Mouse (Mus musculus) retina, embryonic 14.5 days (tissue): ENCODE data around the gene 4833439L19Rik.
A peak's percentile ranks its signal among the peaks of the same experiment; 100 is the strongest.

Experiments used
- DNase-seq: peaks from one replicate; pipeline ENCODE4 v3.0.0-alpha.2; 2015; ENCODE audit warnings: low spot score

Gene 4833439L19Rik

DNA sequence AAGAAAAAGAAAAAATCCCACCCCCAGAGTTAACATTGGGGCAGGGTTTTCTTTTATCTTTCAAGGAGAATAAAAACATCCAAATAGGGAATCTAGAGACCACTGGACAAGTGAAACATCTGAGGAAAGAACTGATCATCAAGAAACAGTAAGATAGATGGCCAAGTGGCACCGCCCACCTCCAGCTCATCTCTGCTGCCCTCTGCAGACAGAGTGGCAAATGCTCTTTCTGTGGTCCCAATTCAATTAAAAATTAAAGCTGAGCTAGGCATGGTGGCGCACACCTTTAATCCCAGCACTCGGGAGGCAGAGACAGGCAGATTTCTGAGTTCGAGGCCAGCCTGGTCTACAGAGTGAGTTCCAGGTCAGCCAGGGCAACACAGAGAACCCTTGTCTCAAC lies 45.0 kb downstream of the 4833439L19Rik start:
- DNase-seq, result no peak

DNA sequence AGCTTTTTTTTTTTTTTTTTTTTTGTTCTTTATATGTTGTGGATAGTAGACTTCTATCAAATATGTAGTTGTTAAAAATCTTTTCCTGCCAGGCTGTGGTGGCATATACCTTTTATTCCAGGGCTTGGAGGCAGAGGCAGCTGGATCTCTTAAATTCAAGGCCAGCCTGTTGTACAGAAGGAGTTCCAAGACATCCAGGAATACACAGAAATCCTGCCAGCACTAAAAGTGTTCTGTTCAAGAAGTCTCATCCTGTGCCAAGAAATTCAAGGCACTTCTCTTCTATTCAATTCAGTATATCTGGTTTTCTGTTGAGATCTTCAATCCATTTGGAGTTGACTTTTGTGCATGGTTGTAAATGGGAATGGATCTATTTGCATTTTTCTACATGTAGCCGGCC lies 59.3 kb downstream of the 4833439L19Rik start:
- DNase-seq, result no peak

DNA sequence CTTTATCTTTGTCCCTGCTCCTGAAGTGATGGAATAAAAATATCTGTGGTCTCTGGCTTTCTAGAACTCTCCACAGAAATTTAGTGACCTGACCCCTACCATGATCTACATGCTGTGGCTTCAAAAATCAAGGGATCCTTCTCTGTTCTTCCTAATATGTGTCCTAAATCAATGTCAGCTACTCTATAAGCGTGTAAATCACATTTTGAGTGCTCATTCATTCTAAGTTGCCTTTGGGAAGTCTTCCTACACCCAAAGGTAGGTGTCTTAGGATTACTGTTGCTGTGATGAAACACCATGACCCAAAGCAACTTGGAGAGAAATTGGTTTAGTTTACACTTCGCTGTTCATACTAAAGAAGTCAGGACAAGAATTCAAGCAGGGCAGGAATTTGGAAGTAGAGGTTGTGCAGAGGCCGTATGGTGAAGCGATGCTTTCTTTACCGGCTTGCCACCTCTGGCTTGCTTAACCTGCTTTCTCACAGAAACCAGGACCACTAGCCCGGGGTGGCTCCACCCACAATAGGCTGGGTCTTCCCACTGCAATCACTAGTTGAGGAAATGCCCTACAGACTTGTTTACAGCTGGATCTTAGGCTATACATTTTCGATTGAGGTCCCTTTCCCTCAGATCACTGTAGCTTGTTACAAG lies 60.5 kb downstream of the 4833439L19Rik start:
- peak; percentile 17 for DNase-seq

DNA sequence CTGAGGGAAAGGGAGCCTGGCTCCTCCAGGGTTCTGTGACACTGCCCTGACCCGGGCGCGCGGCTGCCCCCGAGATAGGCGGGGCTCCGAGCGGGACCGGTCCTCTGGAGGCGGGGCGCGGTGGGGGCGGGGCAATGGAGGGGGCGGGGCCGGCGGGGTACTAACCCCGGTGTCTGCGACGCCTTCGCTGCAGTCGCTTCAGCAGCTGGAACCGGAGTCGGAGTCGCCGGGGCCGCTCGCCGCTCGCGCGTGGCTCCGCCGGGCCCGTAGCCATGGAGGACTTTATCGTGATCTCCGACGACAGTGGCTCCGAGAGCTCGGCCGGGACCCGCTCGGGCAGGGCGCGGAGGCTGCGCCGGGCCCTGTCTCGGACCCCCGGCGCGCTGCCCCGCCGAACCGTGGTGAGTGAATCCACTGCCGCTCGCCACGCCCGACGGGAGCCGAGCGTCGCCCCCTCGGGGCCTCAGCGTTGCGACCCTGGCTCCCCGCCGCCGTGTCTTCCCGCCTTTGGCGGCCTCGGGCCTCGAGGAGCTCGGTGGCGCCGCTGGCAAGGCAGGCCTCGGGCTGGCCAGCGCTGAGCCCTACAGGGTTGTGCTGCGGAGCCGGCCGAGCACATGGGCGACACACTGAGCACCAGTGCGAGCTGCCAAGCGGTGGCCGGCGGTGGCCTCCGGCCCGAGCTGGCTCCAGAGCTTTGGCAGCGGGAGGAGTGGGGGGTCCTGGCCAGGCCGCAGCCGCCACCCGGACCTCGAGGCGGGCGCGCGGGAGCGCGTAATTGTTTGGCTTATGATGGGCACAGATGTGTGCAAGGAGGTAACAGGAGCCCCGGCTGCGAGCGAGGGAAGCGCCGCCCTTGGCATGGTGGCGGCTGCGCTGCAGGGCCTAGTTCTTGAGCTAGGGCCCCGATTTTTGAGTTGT lies 61.4 kb downstream of the 4833439L19Rik start, which contains the start of gene Simc1:
TSS of gene Simc1 (plus strand) at position 176 of the 918 bp plus-strand sequence.
- DNase-seq, result peak; percentile 76

DNA sequence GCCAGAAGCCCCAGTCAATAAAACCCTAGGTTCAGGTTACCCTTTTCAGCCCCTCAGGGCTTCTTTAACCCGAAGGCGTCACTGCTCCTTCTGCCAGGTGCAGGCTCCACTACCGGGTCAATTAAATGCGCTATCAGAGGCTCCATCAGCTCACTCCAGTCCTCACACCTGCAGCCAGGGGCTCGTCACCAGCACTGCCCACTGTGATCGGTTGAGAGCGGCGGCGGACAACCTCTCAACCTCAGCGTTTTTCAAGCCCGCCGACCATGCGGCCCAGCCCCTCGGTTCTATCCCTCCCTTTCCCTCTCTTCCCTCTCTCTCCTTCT lies 62.0 kb downstream of the 4833439L19Rik start:
- DNase-seq, result no peak

DNA sequence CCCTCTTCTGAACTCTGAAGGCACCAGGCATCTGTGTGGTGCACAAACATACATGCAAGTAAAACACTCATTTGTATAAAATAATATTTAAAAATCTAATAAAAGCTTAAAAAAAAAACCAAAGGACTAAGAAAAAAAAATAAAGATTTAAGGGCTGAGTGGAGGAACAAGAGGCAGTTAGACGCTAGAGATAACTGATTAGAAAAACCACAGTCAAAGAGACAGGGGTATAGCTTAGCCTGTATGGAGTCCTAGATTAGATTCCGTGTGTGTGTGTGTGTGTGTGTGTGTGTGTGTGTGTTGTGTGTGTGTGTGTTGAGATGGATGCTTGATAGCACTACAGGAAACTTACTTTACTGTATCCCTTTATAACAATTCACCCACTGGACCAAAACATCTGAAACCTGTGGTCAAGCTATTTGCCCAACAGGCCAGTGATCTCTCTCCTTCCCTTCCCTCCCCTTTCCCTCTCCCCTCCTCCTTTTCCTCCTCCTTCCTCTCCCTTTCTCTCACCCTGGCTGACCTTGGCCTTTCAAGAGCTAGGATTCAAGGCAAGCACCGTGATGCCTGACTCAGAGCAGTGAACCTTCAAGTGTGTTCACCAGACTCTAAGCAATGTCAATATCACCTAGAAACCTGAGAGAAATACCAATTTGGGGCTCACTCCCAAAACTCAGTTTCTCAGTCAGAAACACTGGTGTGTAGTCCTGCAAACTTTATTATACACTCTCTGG lies 63.1 kb downstream of the 4833439L19Rik start:
- no peak for DNase-seq

DNA sequence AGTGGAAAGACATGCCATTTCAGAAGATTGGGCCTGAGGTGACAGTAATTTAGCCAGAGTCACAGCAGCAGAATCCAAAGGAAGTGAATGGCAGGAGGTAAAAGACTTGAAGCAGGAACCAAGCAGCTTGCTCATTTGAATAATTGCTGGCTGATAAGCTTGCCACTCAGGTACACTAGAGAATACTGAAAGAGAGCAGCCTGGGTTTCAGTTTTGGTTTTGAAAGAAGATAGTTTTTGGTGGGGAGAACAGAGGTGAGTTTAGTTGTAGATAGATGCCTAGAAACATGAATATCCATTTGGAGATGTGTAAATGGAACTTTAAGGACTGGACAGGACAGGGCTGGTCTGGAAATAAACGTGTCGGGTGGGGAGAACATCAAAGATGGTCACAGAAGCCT lies 63.9 kb downstream of the 4833439L19Rik start:
- no peak for DNase-seq
